Mouse (Mus musculus): Measurements from ENCODE around the gene Uck2. TPM values are rescaled to one million over a fixed set of nuclear protein-coding genes. Genes with fewer than 3 reads are reported as not detected.

Gene Uck2
- polyA plus RNA-seq, 1 experiment = 66.7 TPM

- H3K4me3 ChIP-seq = no peak overlapping the region
- H3ac ChIP-seq (ENCODE audit: control insufficient read depth, insufficient read length) = no peak overlapping the region
- TF ChIP-seq SRF (IDR thresholded peaks at IDR 0.05; ENCODE audit: control insufficient read depth, insufficient read length, low read depth) = no peak
- TF ChIP-seq MYOD1 (IDR thresholded peaks at IDR 0.05; ENCODE audit: control insufficient read depth in 1 of 3, insufficient read length in 2 of 3, low read depth in 2 of 3) = peak in 1 of 3 experiments; percentile 4
- peak; percentile 100 for TF ChIP-seq CEBPB (IDR thresholded peaks at IDR 0.05; ENCODE audit: insufficient read depth, poor library complexity, severe bottlenecking)
- H3K79me2 ChIP-seq (ENCODE audit: control insufficient read depth, insufficient read depth) = peaks cover 90% of the 10 kb centered on the region
- no peaks in the 10 kb centered on the region for H3K36me3 ChIP-seq (ENCODE audit: control insufficient read depth, insufficient read depth)
- H3K4me2 ChIP-seq (ENCODE audit: low read depth) = peak overlapping the region; percentile 25
- H3K27me3 ChIP-seq (ENCODE audit: control insufficient read depth, insufficient read depth, insufficient read length) = no peaks in the 10 kb centered on the region
Observed at GRCm38 (mm10) chr1:167246976-167247375, 38.1 kb downstream of the Uck2 start.

- Histone ChIP-seq H3K79me2 (ENCODE audit: control insufficient read depth, insufficient read depth) (peaks cover 89% of the 10 kb centered on the region), H3K4me3 (no peak overlapping the region), H3K27me3 (ENCODE audit: control insufficient read depth, insufficient read depth, insufficient read length) (no peaks in the 10 kb centered on the region), H3K4me2 (ENCODE audit: low read depth) (no peak overlapping the region), H3K36me3 (ENCODE audit: control insufficient read depth, insufficient read depth) (no peaks in the 10 kb centered on the region), H3ac (ENCODE audit: control insufficient read depth, insufficient read length) (no peak overlapping the region)
- TF ChIP-seq USF1 (IDR thresholded peaks at IDR 0.05; ENCODE audit: low read depth) (no peak), POLR2A (IDR thresholded peaks at IDR 0.05; ENCODE audit: insufficient read length, low read depth) (no peak), TCF3 (IDR thresholded peaks at IDR 0.05; ENCODE audit: insufficient read length, low read depth) (no peak), E2F4 (IDR thresholded peaks at IDR 0.05; ENCODE audit: insufficient read depth) (no peak), MYOD1 (IDR thresholded peaks at IDR 0.05; ENCODE audit: control insufficient read depth in 1 of 3, insufficient read length in 2 of 3, low read depth in 2 of 3) (no peak), MYOG (IDR thresholded peaks at IDR 0.05; ENCODE audit: control insufficient read depth in 1 of 3, insufficient read depth in 1 of 3, insufficient read length in 2 of 3, low read depth in 2 of 3) (no peak), SRF (IDR thresholded peaks at IDR 0.05; ENCODE audit: control insufficient read depth, insufficient read length, low read depth) (no peak), POLR2AphosphoS2 (IDR thresholded peaks at IDR 0.05; ENCODE audit: insufficient read length, low read depth) (no peak), TCF12 (IDR thresholded peaks at IDR 0.05; ENCODE audit: insufficient read depth, poor library complexity, severe bottlenecking) (no peak), CEBPB (IDR thresholded peaks at IDR 0.05; ENCODE audit: insufficient read depth, poor library complexity, severe bottlenecking) (no peak)
Observed at GRCm38 (mm10) chr1:167246275-167246674, 38.8 kb downstream of the Uck2 start.

- Histone ChIP-seq H3ac (ENCODE audit: control insufficient read depth, insufficient read length) (no peak overlapping the region), H3K27me3 (ENCODE audit: control insufficient read depth, insufficient read depth, insufficient read length) (no peaks in the 10 kb centered on the region), H3K36me3 (ENCODE audit: control insufficient read depth, insufficient read depth) (no peaks in the 10 kb centered on the region), H3K4me3 (no peak overlapping the region), H3K79me2 (ENCODE audit: control insufficient read depth, insufficient read depth) (peaks cover 89% of the 10 kb centered on the region), H3K4me2 (ENCODE audit: low read depth) (no peak overlapping the region)
- TF ChIP-seq E2F4 (IDR thresholded peaks at IDR 0.05; ENCODE audit: insufficient read depth) (no peak), POLR2A (IDR thresholded peaks at IDR 0.05; ENCODE audit: insufficient read length, low read depth) (no peak), MAX (IDR thresholded peaks at IDR 0.05; ENCODE audit: low read depth) (no peak), POLR2AphosphoS2 (IDR thresholded peaks at IDR 0.05; ENCODE audit: insufficient read length, low read depth) (no peak), REST (IDR thresholded peaks at IDR 0.05; ENCODE audit: insufficient read depth, insufficient read length) (no peak), MYOD1 (IDR thresholded peaks at IDR 0.05; ENCODE audit: control insufficient read depth in 1 of 3, insufficient read length in 2 of 3, low read depth in 2 of 3) (no peak), CEBPB (IDR thresholded peaks at IDR 0.05; ENCODE audit: insufficient read depth, poor library complexity, severe bottlenecking) (no peak), TCF12 (IDR thresholded peaks at IDR 0.05; ENCODE audit: insufficient read depth, poor library complexity, severe bottlenecking) (no peak), USF1 (IDR thresholded peaks at IDR 0.05; ENCODE audit: low read depth) (no peak), MYOG (IDR thresholded peaks at IDR 0.05; ENCODE audit: control insufficient read depth in 1 of 3, insufficient read depth in 1 of 3, insufficient read length in 2 of 3, low read depth in 2 of 3) (no peak)
Observed at GRCm38 (mm10) chr1:167245180-167245641, 39.9 kb downstream of the Uck2 start.

GRCm38 (mm10) chr1:167242191-167242681 is 42.9 kb downstream of the Uck2 start:
- no peak overlapping the region for H3K4me3 ChIP-seq
- no peak overlapping the region for H3ac ChIP-seq (ENCODE audit: control insufficient read depth, insufficient read length)
- H3K4me2 ChIP-seq (ENCODE audit: low read depth) = peak overlapping the region; percentile 55
- no peaks in the 10 kb centered on the region for H3K27me3 ChIP-seq (ENCODE audit: control insufficient read depth, insufficient read depth, insufficient read length)
- TF ChIP-seq USF1 (IDR thresholded peaks at IDR 0.05; ENCODE audit: low read depth) (no peak), CEBPB (IDR thresholded peaks at IDR 0.05; ENCODE audit: insufficient read depth, poor library complexity, severe bottlenecking) (peak; percentile 75), MYOG (IDR thresholded peaks at IDR 0.05; ENCODE audit: control insufficient read depth in 1 of 3, insufficient read depth in 1 of 3, insufficient read length in 2 of 3, low read depth in 2 of 3) (peak; percentile 36 to 75 (median 42)), TCF3 (IDR thresholded peaks at IDR 0.05; ENCODE audit: insufficient read length, low read depth) (peak; percentile 41), MYOD1 (IDR thresholded peaks at IDR 0.05; ENCODE audit: control insufficient read depth in 1 of 3, insufficient read length in 2 of 3, low read depth in 2 of 3) (peak in 2 of 3 experiments; percentile 66 to 86)
- H3K36me3 ChIP-seq (ENCODE audit: control insufficient read depth, insufficient read depth) = no peaks in the 10 kb centered on the region
- peaks cover 89% of the 10 kb centered on the region for H3K79me2 ChIP-seq (ENCODE audit: control insufficient read depth, insufficient read depth)

- Histone ChIP-seq H3K79me2 (ENCODE audit: control insufficient read depth, insufficient read depth) (peaks cover 85% of the 10 kb centered on the region), H3K27me3 (ENCODE audit: control insufficient read depth, insufficient read depth, insufficient read length) (no peaks in the 10 kb centered on the region), H3K4me2 (ENCODE audit: low read depth) (peak overlapping the region; percentile 55), H3ac (ENCODE audit: control insufficient read depth, insufficient read length) (no peak overlapping the region), H3K36me3 (ENCODE audit: control insufficient read depth, insufficient read depth) (no peaks in the 10 kb centered on the region), H3K4me3 (no peak overlapping the region)
- no peak for TF ChIP-seq TCF12 (IDR thresholded peaks at IDR 0.05; ENCODE audit: insufficient read depth, poor library complexity, severe bottlenecking)
- TF ChIP-seq CEBPB (IDR thresholded peaks at IDR 0.05; ENCODE audit: insufficient read depth, poor library complexity, severe bottlenecking) = no peak
- TF ChIP-seq TCF3 (IDR thresholded peaks at IDR 0.05; ENCODE audit: insufficient read length, low read depth) = no peak
- TF ChIP-seq MYOD1 (IDR thresholded peaks at IDR 0.05; ENCODE audit: control insufficient read depth in 1 of 3, insufficient read length in 2 of 3, low read depth in 2 of 3) = no peak
- no peak for TF ChIP-seq MYOG (IDR thresholded peaks at IDR 0.05; ENCODE audit: control insufficient read depth in 1 of 3, insufficient read depth in 1 of 3, insufficient read length in 2 of 3, low read depth in 2 of 3)
- TF ChIP-seq REST (IDR thresholded peaks at IDR 0.05; ENCODE audit: insufficient read depth, insufficient read length) = no peak
- TF ChIP-seq E2F4 (IDR thresholded peaks at IDR 0.05; ENCODE audit: insufficient read depth) = no peak
- no peak for TF ChIP-seq SRF (IDR thresholded peaks at IDR 0.05; ENCODE audit: control insufficient read depth, insufficient read length, low read depth)
- no peak for TF ChIP-seq POLR2AphosphoS2 (IDR thresholded peaks at IDR 0.05; ENCODE audit: insufficient read length, low read depth)
- TF ChIP-seq MAX (IDR thresholded peaks at IDR 0.05; ENCODE audit: low read depth) = no peak
- no peak for TF ChIP-seq USF1 (IDR thresholded peaks at IDR 0.05; ENCODE audit: low read depth)
- TF ChIP-seq POLR2A (IDR thresholded peaks at IDR 0.05; ENCODE audit: insufficient read length, low read depth) = no peak
Observed at GRCm38 (mm10) chr1:167241487-167241886, 43.6 kb downstream of the Uck2 start.
